Mouse (Mus musculus): ENCODE data around the gene Pcbp2. TPM values are rescaled to one million over a fixed set of nuclear protein-coding genes. Genes with fewer than 3 reads are reported as not detected.
A peak's percentile ranks its signal among the peaks of the same experiment; 100 is the strongest.

Gene Pcbp2
- polyA plus RNA-seq, 1 experiment from 2014 or later, result 154 TPM

- Histone ChIP-seq H3K36me3 (ENCODE audit: insufficient read depth, low read length) (no peaks in the 10 kb centered on the region), H3K4me3 (ENCODE audit: low read depth, low read length) (peak overlapping the region; percentile 60), H3K9ac (replicated peaks; ENCODE audit: low read depth) (peak overlapping the region; percentile 50), H3K27ac (ENCODE audit: low read length) (peak overlapping the region; percentile 57), H3K4me2 (replicated peaks; ENCODE audit: low read depth, low read length) (peak overlapping the region; percentile 99), H3K27me3 (replicated peaks; ENCODE audit: insufficient read depth, low read length) (no peaks in the 10 kb centered on the region), H3K4me1 (ENCODE audit: insufficient read depth, low read depth, low read length) (no peaks in the 10 kb centered on the region; the same call in 1 of the 2 replicates), H3K9me3 (ENCODE audit: low read length) (no peaks in the 10 kb centered on the region)
- TF ChIP-seq EP300 (IDR thresholded peaks at IDR 0.05) (no peak), CTCF (IDR thresholded peaks at IDR 0.05) (peak; percentile 2; the same call in 1 of the 2 replicates)
- 3% methylated on average over 29 of the region's 34 CpGs for WGBS
- DNase-seq (ENCODE audit: low spot score), result peak; percentile 93
- ATAC-seq, result peak; percentile 97
These were observed 40.4 kb downstream of the Pcbp2 start for GRCm38 (mm10) chr15:102510590-102511284.

GRCm38 (mm10) chr15:102511285-102511833 is 41.0 kb downstream of the Pcbp2 start:
- H3K27ac ChIP-seq (ENCODE audit: low read length), result no peak overlapping the region
- no peak for DNase-seq (ENCODE audit: low spot score)

GRCm38 (mm10) chr15:102512010-102512409 is 41.7 kb downstream of the Pcbp2 start:
- H3K36me3 ChIP-seq (ENCODE audit: insufficient read depth, low read length), result no peaks in the 10 kb centered on the region
- no peaks in the 10 kb centered on the region for H3K9me3 ChIP-seq (ENCODE audit: low read length)
- no peak overlapping the region for H3K9ac ChIP-seq (replicated peaks; ENCODE audit: low read depth)
- WGBS, result 49% methylated on average over 5 of the region's 5 CpGs
- no peaks in the 10 kb centered on the region for H3K27me3 ChIP-seq (replicated peaks; ENCODE audit: insufficient read depth, low read length)
- TF ChIP-seq CTCF (IDR thresholded peaks at IDR 0.05), result no peak
- no peak for TF ChIP-seq EP300 (IDR thresholded peaks at IDR 0.05)
- H3K4me1 ChIP-seq (ENCODE audit: insufficient read depth, low read depth, low read length), result no peaks in the 10 kb centered on the region; the same call in 1 of the 2 replicates
- H3K27ac ChIP-seq (ENCODE audit: low read length), result no peak overlapping the region
- no peak overlapping the region for H3K4me3 ChIP-seq (ENCODE audit: low read depth, low read length)
- DNase-seq (ENCODE audit: low spot score) (no peak), ATAC-seq (no peak)
- no peak overlapping the region for H3K4me2 ChIP-seq (replicated peaks; ENCODE audit: low read depth, low read length)

More at GRCm38 (mm10) chr15:102511285-102511833, 41.0 kb downstream of the Pcbp2 start:
- Histone ChIP-seq H3K4me1 (ENCODE audit: insufficient read depth, low read depth, low read length) (no peaks in the 10 kb centered on the region; the same call in 1 of the 2 replicates), H3K4me2 (replicated peaks; ENCODE audit: low read depth, low read length) (peak overlapping the region; percentile 99), H3K36me3 (ENCODE audit: insufficient read depth, low read length) (no peaks in the 10 kb centered on the region), H3K27me3 (replicated peaks; ENCODE audit: insufficient read depth, low read length) (no peaks in the 10 kb centered on the region), H3K4me3 (ENCODE audit: low read depth, low read length) (no peak overlapping the region), H3K9ac (replicated peaks; ENCODE audit: low read depth) (no peak overlapping the region), H3K9me3 (ENCODE audit: low read length) (no peaks in the 10 kb centered on the region)
- no peak for TF ChIP-seq EP300 (IDR thresholded peaks at IDR 0.05)
- TF ChIP-seq CTCF (IDR thresholded peaks at IDR 0.05), result no peak
- ATAC-seq, result no peak
- WGBS, result 17% methylated on average over 6 of the region's 6 CpGs

- no peak overlapping the region for H3K4me3 ChIP-seq (ENCODE audit: low read depth, low read length)
- H3K9ac ChIP-seq (replicated peaks; ENCODE audit: low read depth), result no peak overlapping the region
- H3K4me1 ChIP-seq (ENCODE audit: insufficient read depth, low read depth, low read length), result no peaks in the 10 kb centered on the region; the same call in 1 of the 2 replicates
- ATAC-seq, result no peak
- no peak overlapping the region for H3K4me2 ChIP-seq (replicated peaks; ENCODE audit: low read depth, low read length)
- no peaks in the 10 kb centered on the region for H3K36me3 ChIP-seq (ENCODE audit: insufficient read depth, low read length)
- no peak overlapping the region for H3K27ac ChIP-seq (ENCODE audit: low read length)
- no peaks in the 10 kb centered on the region for H3K27me3 ChIP-seq (replicated peaks; ENCODE audit: insufficient read depth, low read length)
- DNase-seq (ENCODE audit: low spot score), result no peak
- TF ChIP-seq CTCF (IDR thresholded peaks at IDR 0.05), result no peak
- TF ChIP-seq EP300 (IDR thresholded peaks at IDR 0.05), result no peak
- no peaks in the 10 kb centered on the region for H3K9me3 ChIP-seq (ENCODE audit: low read length)
These were observed 42.1 kb downstream of the Pcbp2 start for GRCm38 (mm10) chr15:102512471-102512870.

GRCm38 (mm10) chr15:102513004-102513403 is 42.7 kb downstream of the Pcbp2 start:
- DNase-seq (ENCODE audit: low spot score) (no peak), ATAC-seq (no peak)
- TF ChIP-seq CTCF (IDR thresholded peaks at IDR 0.05), result no peak
- TF ChIP-seq EP300 (IDR thresholded peaks at IDR 0.05), result no peak
- H3K4me2 ChIP-seq (replicated peaks; ENCODE audit: low read depth, low read length), result no peak overlapping the region
- no peaks in the 10 kb centered on the region; the same call in 1 of the 2 replicates for H3K4me1 ChIP-seq (ENCODE audit: insufficient read depth, low read depth, low read length)
- H3K9ac ChIP-seq (replicated peaks; ENCODE audit: low read depth), result no peak overlapping the region
- whole genome bisulfite sequencing, result 79% methylated on average over 3 of the region's 3 CpGs
- no peak overlapping the region for H3K27ac ChIP-seq (ENCODE audit: low read length)
- no peaks in the 10 kb centered on the region for H3K9me3 ChIP-seq (ENCODE audit: low read length)
- H3K4me3 ChIP-seq (ENCODE audit: low read depth, low read length), result no peak overlapping the region
- H3K36me3 ChIP-seq (ENCODE audit: insufficient read depth, low read length), result no peaks in the 10 kb centered on the region
- no peaks in the 10 kb centered on the region for H3K27me3 ChIP-seq (replicated peaks; ENCODE audit: insufficient read depth, low read length)

- H3K27ac ChIP-seq (ENCODE audit: low read length), result no peak overlapping the region
- no peak overlapping the region for H3K9ac ChIP-seq (replicated peaks; ENCODE audit: low read depth)
- DNase-seq (ENCODE audit: low spot score) (no peak), ATAC-seq (no peak)
- no peak overlapping the region for H3K4me2 ChIP-seq (replicated peaks; ENCODE audit: low read depth, low read length)
- no peaks in the 10 kb centered on the region for H3K9me3 ChIP-seq (ENCODE audit: low read length)
- H3K27me3 ChIP-seq (replicated peaks; ENCODE audit: insufficient read depth, low read length), result no peaks in the 10 kb centered on the region
- H3K36me3 ChIP-seq (ENCODE audit: insufficient read depth, low read length), result no peaks in the 10 kb centered on the region
- no peaks in the 10 kb centered on the region for H3K4me1 ChIP-seq (ENCODE audit: insufficient read depth, low read depth, low read length)
- WGBS, result 88% methylated on average over 2 of the region's 2 CpGs
- H3K4me3 ChIP-seq (ENCODE audit: low read depth, low read length), result no peak overlapping the region
- TF ChIP-seq CTCF (IDR thresholded peaks at IDR 0.05) (no peak), EP300 (IDR thresholded peaks at IDR 0.05) (no peak)
These were observed 44.9 kb downstream of the Pcbp2 start for GRCm38 (mm10) chr15:102515261-102515660.

All from lung, postnatal 0 days (tissue).